Mouse (Mus musculus) embryonic fibroblast, embryonic 13.5 days (primary cell): Measurements from ENCODE around the gene Naaa. TPM values are rescaled to one million over a fixed set of nuclear protein-coding genes. Genes with fewer than 3 reads are reported as not detected.

Experiments
- H3K27ac ChIP-seq: 2 replicates; pipeline ENCODE4 v1.5.1; 2012; ENCODE audit warnings: low read length, control low read depth, inconsistent platforms; ENCODE audit not compliant: insufficient read depth
- H3K4me1 ChIP-seq: 2 replicates; pipeline ENCODE4 v1.6.1; 2011; ENCODE audit warnings: low read length; ENCODE audit not compliant: control insufficient read depth, insufficient read depth
- H3K4me3 ChIP-seq: 2 replicates; pipeline ENCODE4 v1.5.1; 2011; ENCODE audit warnings: mild to moderate bottlenecking, control low read depth, low read length; ENCODE audit not compliant: insufficient read depth
- CTCF ChIP-seq: IDR thresholded peaks from 2 replicates; pipeline ENCODE4 v1.5.1; 2011; ENCODE audit warnings: mild to moderate bottlenecking, control low read depth, low read length, moderate library complexity, borderline replicate concordance; ENCODE audit not compliant: insufficient read depth
- POLR2A ChIP-seq: IDR thresholded peaks from 2 replicates; pipeline ENCODE4 v1.6.1; 2011; ENCODE audit warnings: low read depth, mild to moderate bottlenecking, control low read depth, low read length, moderate library complexity
- polyA plus RNA-seq: library from polyadenylated mRNA; stranded (reverse); fragments of >200 nt; gene quantifications from 2 replicates; pipeline ENCODE4 v1.2.4, GENCODE M21; 2011; ENCODE audit warnings: low read depth; ENCODE audit not compliant: missing spikeins, insufficient read length

Naaa gene
- polyA plus RNA-seq, 1 experiment = 20.4 TPM

- Histone ChIP-seq H3K4me3 (no peak overlapping the region), H3K4me1 (no peaks in the 10 kb centered on the region), H3K27ac (no peak overlapping the region)
- TF ChIP-seq CTCF = no peak
- no peak for TF ChIP-seq POLR2A
These were observed 7.5 kb downstream of the Naaa start for GRCm38 (mm10) chr5:92270496-92270895.

GRCm38 (mm10) chr5:92263761-92264359 lies 14.1 kb downstream of the Naaa start:
- Histone ChIP-seq H3K27ac (no peak overlapping the region), H3K4me1 (no peaks in the 10 kb centered on the region), H3K4me3 (no peak overlapping the region)
- TF ChIP-seq POLR2A = no peak
- no peak for TF ChIP-seq CTCF

- no peak for TF ChIP-seq CTCF
- no peak for TF ChIP-seq POLR2A
- H3K4me3 ChIP-seq = no peak overlapping the region
- H3K27ac ChIP-seq = no peak overlapping the region
- no peaks in the 10 kb centered on the region for H3K4me1 ChIP-seq
These were observed 15.3 kb downstream of the Naaa start for GRCm38 (mm10) chr5:92262646-92263045.

GRCm38 (mm10) chr5:92256218-92256617 lies 21.8 kb downstream of the Naaa start, which contains the start of gene Ppef2:
Gene Ppef2 (minus strand): TSS chr5:92256278.
- H3K4me1 ChIP-seq = no peaks in the 10 kb centered on the region
- H3K4me3 ChIP-seq = no peak within 1 kb of the TSS
- TF ChIP-seq CTCF = no peak
- no peak within 1 kb of the TSS for H3K27ac ChIP-seq

- TF ChIP-seq CTCF (no peak), POLR2A (no peak)
- Histone ChIP-seq H3K4me3 (no peak overlapping the region), H3K27ac (no peak overlapping the region), H3K4me1 (no peaks in the 10 kb centered on the region)
These were observed 23.5 kb downstream of the Naaa start for GRCm38 (mm10) chr5:92254476-92254875.

- no peaks in the 10 kb centered on the region for H3K4me1 ChIP-seq
- H3K27ac ChIP-seq = no peak overlapping the region
- TF ChIP-seq CTCF = peak; percentile 70; the same call in 1 of the 2 replicates
- TF ChIP-seq POLR2A = no peak
- no peak overlapping the region for H3K4me3 ChIP-seq
These were observed 25.1 kb downstream of the Naaa start for GRCm38 (mm10) chr5:92252797-92253343.

- Histone ChIP-seq H3K27ac (no peak overlapping the region), H3K4me1 (no peaks in the 10 kb centered on the region), H3K4me3 (no peak overlapping the region)
- TF ChIP-seq POLR2A (no peak), CTCF (no peak)
These were observed 25.9 kb downstream of the Naaa start for GRCm38 (mm10) chr5:92252031-92252430.

GRCm38 (mm10) chr5:92248614-92249013 lies 29.4 kb downstream of the Naaa start:
- no peak for TF ChIP-seq CTCF
- TF ChIP-seq POLR2A = no peak
- no peak overlapping the region for H3K4me3 ChIP-seq
- no peaks in the 10 kb centered on the region for H3K4me1 ChIP-seq
- H3K27ac ChIP-seq = no peak overlapping the region

- Histone ChIP-seq H3K4me3 (no peak overlapping the region), H3K27ac (no peak overlapping the region), H3K4me1 (no peaks in the 10 kb centered on the region)
- TF ChIP-seq CTCF = no peak
- TF ChIP-seq POLR2A = no peak
These were observed 32.5 kb downstream of the Naaa start for GRCm38 (mm10) chr5:92245483-92245882.

GRCm38 (mm10) chr5:92244900-92245299 lies 33.1 kb downstream of the Naaa start:
- H3K4me1 ChIP-seq = no peaks in the 10 kb centered on the region
- H3K4me3 ChIP-seq = no peak overlapping the region
- TF ChIP-seq POLR2A = no peak
- no peak for TF ChIP-seq CTCF
- H3K27ac ChIP-seq = no peak overlapping the region
